Mouse (Mus musculus) stomach, postnatal 0 days (tissue): ENCODE results near the gene Sec22c. TPM values are rescaled to one million over a fixed set of nuclear protein-coding genes. Genes with fewer than 3 reads are reported as not detected.
A peak's percentile ranks its signal among the peaks of the same experiment; 100 is the strongest.

Experiments used
- ATAC-seq: fragments of 200-750 bp; cut with Nextera tagmentation; 2 replicates; pipeline ENCODE4 v1.8.0; 2017; ENCODE audit not compliant: low FRiP score, low TSS enrichment
- DNase-seq: peaks from one replicate; pipeline ENCODE4 v3.0.0-alpha.2; 2016; ENCODE audit warnings: low spot score
- H3K27ac ChIP-seq: fragments of 300-500 bp; sonication (generic); replicated peaks from 2 replicates; pipeline ENCODE4 v1.5.1; 2014; ENCODE audit warnings: mild to moderate bottlenecking, control low read depth
- H3K27me3 ChIP-seq: fragments of 300-500 bp; sonication (generic); 2 replicates; pipeline ENCODE4 v1.6.1; 2014; ENCODE audit warnings: low read length; ENCODE audit not compliant: control insufficient read depth, insufficient read depth
- H3K36me3 ChIP-seq: fragments of 300-500 bp; sonication (generic); 2 replicates; pipeline ENCODE4 v1.6.1; 2014; ENCODE audit warnings: low read length, mixed read lengths; ENCODE audit not compliant: control insufficient read depth, insufficient read depth
- H3K4me1 ChIP-seq: fragments of 300-500 bp; sonication (generic); replicated peaks from 2 replicates; pipeline ENCODE4 v1.6.1; 2014; ENCODE audit warnings: antibody characterized with exemption; ENCODE audit not compliant: control insufficient read depth, insufficient read depth
- H3K4me2 ChIP-seq: fragments of 300-500 bp; sonication (generic); replicated peaks from 2 replicates; pipeline ENCODE4 v1.6.1; 2014; ENCODE audit warnings: low read depth, mild to moderate bottlenecking, control low read depth, moderate library complexity
- H3K4me3 ChIP-seq: fragments of 300-500 bp; sonication (generic); 2 replicates; pipeline ENCODE4 v1.5.1; 2014; ENCODE audit warnings: low read depth, low read length, control low read depth
- H3K9ac ChIP-seq: fragments of 300-500 bp; sonication (generic); 2 replicates; pipeline ENCODE4 v1.6.1; 2014; ENCODE audit warnings: mild to moderate bottlenecking, low read length, control low read depth, mixed read lengths
- H3K9me3 ChIP-seq: fragments of 300-500 bp; sonication (generic); 2 replicates; pipeline ENCODE4 v1.6.1; 2016; ENCODE audit warnings: low read length; ENCODE audit not compliant: control insufficient read depth
- CTCF ChIP-seq: IDR thresholded peaks from 2 replicates; pipeline ENCODE4 v1.5.1; 2016; ENCODE audit warnings: antibody characterized with exemption, low read depth, mild to moderate bottlenecking, moderate library complexity
- EP300 ChIP-seq: optimal IDR thresholded peaks from 2 replicates; pipeline ENCODE3; 2016; ENCODE audit warnings: antibody characterized with exemption
- WGBS: fragments of 180-500 bp; shearing (Covaris S2); extraction: QIAGEN DNeasy Blood & Tissue Kit; methylation state at CpG from one replicate; pipeline ENCODE4 v1.1.7; 2014; 5-methylcytosine and 5-hydroxymethylcytosine counted together
- polyA plus RNA-seq: library from polyadenylated mRNA; unstranded; fragments of >200 nt; fragmentation: Nextera tagmentation; extraction: Ambion mirVana; gene quantifications from 2 replicates; pipeline ENCODE4 v1.2.1, GENCODE M21; 2015

Sec22c gene
- polyA plus RNA-seq, 1 experiment from 2014 or later, result 6.8 TPM

- peak overlapping the region; percentile 99 for H3K27ac ChIP-seq
- H3K4me1 ChIP-seq, result no peaks in the 10 kb centered on the region
- peak overlapping the region; percentile 88 for H3K4me3 ChIP-seq
- H3K36me3 ChIP-seq, result no peaks in the 10 kb centered on the region
- TF ChIP-seq EP300, result no peak
- peak; percentile 21; the same call in 1 of the 2 replicates for TF ChIP-seq CTCF
- under 1% methylated on average over 66 of the region's 87 CpGs for WGBS
- H3K4me2 ChIP-seq, result peak overlapping the region; percentile 65
- H3K9ac ChIP-seq, result peak overlapping the region; percentile 98
- ATAC-seq (peak; percentile 18), DNase-seq (peak; percentile 65)
- H3K27me3 ChIP-seq, result no peaks in the 10 kb centered on the region
- H3K9me3 ChIP-seq, result 0 out of 2 replicates have a peak, but pooled peaks cover 3% of the 10 kb centered on the region
Measured at GRCm38 (mm10) chr9:121719347-121720331, 14.3 kb upstream of the Sec22c start.

- Histone ChIP-seq H3K27me3 (no peaks in the 10 kb centered on the region), H3K27ac (peak within 1 kb of the TSS; percentile 99), H3K9ac (peak within 1 kb of the TSS; percentile 98), H3K9me3 (0 out of 2 replicates have a peak, but pooled peaks cover 3% of the 10 kb centered on the region), H3K4me1 (no peaks in the 10 kb centered on the region), H3K4me3 (peak within 1 kb of the TSS; percentile 88), H3K4me2 (peak within 1 kb of the TSS; percentile 65), H3K36me3 (no peaks in the 10 kb centered on the region)
- WGBS, result 0% methylated on average over 56 of the region's 61 CpGs
- ATAC-seq, result peak; percentile 99
- TF ChIP-seq EP300, result peak; percentile 96
- peak; percentile 48 for TF ChIP-seq CTCF
- peak; percentile 99 for DNase-seq
Measured at GRCm38 (mm10) chr9:121718792-121719318, 13.6 kb upstream of the Sec22c start, which contains the start of gene Nktr. TSS of gene Nktr (plus strand) at chr9:121719169.

GRCm38 (mm10) chr9:121718070-121718705 lies 12.9 kb upstream of the Sec22c start:
- TF ChIP-seq CTCF, result 0 out of 2 replicates have a peak, but pooled peaks have one; percentile 2
- no peak for TF ChIP-seq EP300
- WGBS, result 67% methylated on average over 15 of the region's 15 CpGs
- no peaks in the 10 kb centered on the region for H3K4me1 ChIP-seq
- H3K36me3 ChIP-seq, result no peaks in the 10 kb centered on the region
- peak overlapping the region; percentile 59 for H3K4me2 ChIP-seq
- H3K9me3 ChIP-seq, result 0 out of 2 replicates have a peak, but pooled peaks cover 3% of the 10 kb centered on the region
- H3K27me3 ChIP-seq, result no peaks in the 10 kb centered on the region
- H3K9ac ChIP-seq, result peak overlapping the region; percentile 59
- no peak for DNase-seq
- no peak for ATAC-seq
- H3K27ac ChIP-seq, result peak overlapping the region; percentile 99
- H3K4me3 ChIP-seq, result peak overlapping the region; percentile 37

- ATAC-seq, result no peak
- H3K9me3 ChIP-seq, result 0 out of 2 replicates have a peak, but pooled peaks cover 3% of the 10 kb centered on the region
- no peak for DNase-seq
- H3K4me3 ChIP-seq, result no peak overlapping the region
- H3K27ac ChIP-seq, result no peak overlapping the region
- 73% methylated on average over 2 of the region's 2 CpGs for WGBS
- no peaks in the 10 kb centered on the region for H3K4me1 ChIP-seq
- H3K4me2 ChIP-seq, result no peak overlapping the region
- no peaks in the 10 kb centered on the region for H3K27me3 ChIP-seq
- TF ChIP-seq EP300 (no peak), CTCF (no peak)
- H3K9ac ChIP-seq, result no peak overlapping the region
- no peaks in the 10 kb centered on the region for H3K36me3 ChIP-seq
Measured at GRCm38 (mm10) chr9:121717048-121717447, 11.8 kb upstream of the Sec22c start.

GRCm38 (mm10) chr9:121710584-121710975 lies 5.3 kb upstream of the Sec22c start:
- Histone ChIP-seq H3K4me2 (peak overlapping the region; percentile 79), H3K9ac (peak overlapping the region; percentile 93), H3K4me1 (peaks cover 2% of the 10 kb centered on the region; the same call in 1 of the 2 replicates), H3K9me3 (no peaks in the 10 kb centered on the region), H3K4me3 (peak overlapping the region; percentile 91), H3K27me3 (no peaks in the 10 kb centered on the region), H3K27ac (peak overlapping the region; percentile 97), H3K36me3 (no peaks in the 10 kb centered on the region)
- ATAC-seq (peak; percentile 58), DNase-seq (peak; percentile 72)
- under 1% methylated on average over 18 of the region's 18 CpGs for WGBS
- TF ChIP-seq CTCF (no peak), EP300 (no peak)
